Mouse (Mus musculus): ENCODE measurements around the gene Nt5c2. TPM values are rescaled to one million over a fixed set of nuclear protein-coding genes. Genes with fewer than 3 reads are reported as not detected.

Gene Nt5c2
- polyA plus RNA-seq, 1 experiment from 2014 or later: 67.1 TPM

- H3K4me2 ChIP-seq: peak overlapping the region; percentile 53
- H3K4me3 ChIP-seq: no peak overlapping the region
- peak overlapping the region; percentile 92 for H3K27ac ChIP-seq
- no peaks in the 10 kb centered on the region for H3K9me3 ChIP-seq (replicated peaks)
- peaks cover 68% of the 10 kb centered on the region for H3K4me1 ChIP-seq
- H3K27me3 ChIP-seq (replicated peaks): no peaks in the 10 kb centered on the region
- peak overlapping the region; percentile 45; the same call in 1 of the 2 replicates for H3K9ac ChIP-seq
- H3K36me3 ChIP-seq: no peaks in the 10 kb centered on the region
- 71% methylated on average over 14 of the region's 14 CpGs for WGBS (ENCODE audit: insufficient replicate concordance)
- peak; percentile 65 for ATAC-seq
These were observed 166.3 kb downstream of the Nt5c2 start for GRCm38 (mm10) chr19:46848381-46849268.

- peak; percentile 31 for ATAC-seq
- H3K27me3 ChIP-seq (replicated peaks): no peaks in the 10 kb centered on the region
- WGBS (ENCODE audit: insufficient replicate concordance): 32% methylated on average over 5 of the region's 5 CpGs
- peak overlapping the region; percentile 37 for H3K4me2 ChIP-seq
- H3K4me3 ChIP-seq: no peak overlapping the region
- H3K9me3 ChIP-seq (replicated peaks): no peaks in the 10 kb centered on the region
- H3K9ac ChIP-seq: peak overlapping the region; percentile 47
- peaks cover 74% of the 10 kb centered on the region for H3K4me1 ChIP-seq
- H3K27ac ChIP-seq: peak overlapping the region; percentile 92
- H3K36me3 ChIP-seq: no peaks in the 10 kb centered on the region
These were observed 168.5 kb downstream of the Nt5c2 start for GRCm38 (mm10) chr19:46846459-46846858.

DNA sequence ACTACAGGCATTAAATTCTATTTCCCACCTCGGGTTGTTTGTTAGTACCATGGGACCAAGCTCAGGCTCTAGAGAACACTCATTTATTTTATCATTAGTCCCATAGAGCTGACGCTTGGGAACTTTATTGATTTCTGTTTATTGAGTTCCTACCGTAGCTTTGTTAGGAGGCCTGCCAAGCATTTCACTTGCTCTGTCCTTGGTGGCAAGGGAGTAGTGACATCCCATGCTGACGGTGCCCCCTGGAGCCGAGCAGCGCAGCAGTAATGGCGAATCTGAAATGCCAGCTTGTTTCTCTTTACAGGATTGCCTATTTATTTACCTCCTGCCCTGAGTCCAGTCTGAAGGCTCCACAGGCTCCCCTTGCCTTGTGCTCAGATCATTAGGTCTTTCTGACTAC, 168.9 kb downstream of the Nt5c2 start:
- H3K4me3 ChIP-seq: no peak overlapping the region
- peak overlapping the region; percentile 37; the same call in 1 of the 2 replicates for H3K4me2 ChIP-seq
- no peak for ATAC-seq
- H3K9ac ChIP-seq: 0 out of 2 replicates have a peak overlapping the region, but pooled peaks have one; percentile 47
- peak overlapping the region; percentile 92 for H3K27ac ChIP-seq
- H3K4me1 ChIP-seq: peaks cover 72% of the 10 kb centered on the region
- H3K27me3 ChIP-seq (replicated peaks): no peaks in the 10 kb centered on the region
- no peaks in the 10 kb centered on the region for H3K9me3 ChIP-seq (replicated peaks)
- WGBS (ENCODE audit: insufficient replicate concordance): 82% methylated on average over 7 of the region's 7 CpGs
- no peaks in the 10 kb centered on the region for H3K36me3 ChIP-seq

- H3K27ac ChIP-seq: no peak overlapping the region
- H3K27me3 ChIP-seq (replicated peaks): 0 out of 2 replicates have a peak, but pooled peaks cover 13% of the 10 kb centered on the region
- H3K4me2 ChIP-seq: no peak overlapping the region
- H3K4me3 ChIP-seq: no peak overlapping the region
- H3K9ac ChIP-seq: no peak overlapping the region
- no peaks in the 10 kb centered on the region for H3K36me3 ChIP-seq
- peaks cover 46% of the 10 kb centered on the region for H3K4me1 ChIP-seq
- H3K9me3 ChIP-seq (replicated peaks): no peaks in the 10 kb centered on the region
- no peak for ATAC-seq
- 67% methylated on average over 2 of the region's 2 CpGs for WGBS (ENCODE audit: insufficient replicate concordance)
These were observed 171.9 kb downstream of the Nt5c2 start for GRCm38 (mm10) chr19:46843030-46843429.

- no peak for ATAC-seq
- no peak overlapping the region for H3K9ac ChIP-seq
- peaks cover 26% of the 10 kb centered on the region for H3K4me1 ChIP-seq
- no peaks in the 10 kb centered on the region for H3K36me3 ChIP-seq
- no peaks in the 10 kb centered on the region for H3K9me3 ChIP-seq (replicated peaks)
- WGBS (ENCODE audit: insufficient replicate concordance): 77% methylated on average over 4 of the region's 4 CpGs
- H3K4me3 ChIP-seq: no peak overlapping the region
- no peak overlapping the region for H3K27ac ChIP-seq
- H3K27me3 ChIP-seq (replicated peaks): 0 out of 2 replicates have a peak, but pooled peaks cover 16% of the 10 kb centered on the region
- no peak overlapping the region for H3K4me2 ChIP-seq
These were observed 173.9 kb downstream of the Nt5c2 start for GRCm38 (mm10) chr19:46841016-46841415.

DNA sequence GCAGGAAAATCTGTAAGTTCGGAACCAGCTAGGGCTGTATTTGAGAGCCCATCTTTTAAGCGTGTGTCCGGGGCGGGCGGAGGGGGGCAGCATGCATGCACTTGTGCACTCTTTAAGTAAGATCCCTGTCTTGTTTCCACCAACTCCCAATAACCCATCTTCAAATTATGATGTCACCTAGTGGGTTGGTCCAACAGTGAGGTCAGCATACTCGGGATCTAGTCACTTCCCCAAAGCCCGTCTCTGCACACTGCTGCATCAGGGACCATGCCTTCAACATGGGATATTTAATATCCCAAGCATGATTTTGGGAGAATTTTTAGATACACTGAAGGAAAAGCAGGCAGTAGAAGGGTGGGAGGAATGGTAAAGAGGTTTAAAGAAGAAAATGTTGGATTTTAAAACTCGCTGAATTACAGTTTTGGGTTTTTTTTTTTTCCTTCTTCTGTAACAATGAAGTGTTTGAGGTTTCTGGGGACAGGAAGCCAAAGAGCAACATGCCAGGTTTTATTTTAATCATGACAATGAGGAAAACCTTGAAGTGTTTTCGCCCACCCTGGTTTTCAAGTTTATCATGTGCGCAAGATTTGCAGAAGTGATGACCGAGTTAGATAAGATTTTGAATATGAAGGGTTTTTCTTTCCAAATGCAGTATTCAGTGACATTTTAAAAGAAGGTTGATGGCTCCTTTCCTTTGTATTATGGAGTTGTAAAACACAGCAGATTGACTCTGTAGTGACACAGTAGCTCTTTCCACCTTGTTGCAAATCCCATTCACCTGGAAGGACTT, 177.5 kb downstream of the Nt5c2 start:
- Histone ChIP-seq H3K4me2 (no peak overlapping the region), H3K27ac (no peak overlapping the region), H3K9ac (no peak overlapping the region), H3K9me3 (replicated peaks) (no peaks in the 10 kb centered on the region), H3K36me3 (no peaks in the 10 kb centered on the region), H3K27me3 (replicated peaks) (peaks cover 18% of the 10 kb centered on the region; the same call in 1 of the 2 replicates), H3K4me1 (peaks cover 7% of the 10 kb centered on the region; the same call in 1 of the 2 replicates), H3K4me3 (no peak overlapping the region)
- no peak for ATAC-seq
- WGBS (ENCODE audit: insufficient replicate concordance): 67% methylated on average over 11 of the region's 11 CpGs

DNA sequence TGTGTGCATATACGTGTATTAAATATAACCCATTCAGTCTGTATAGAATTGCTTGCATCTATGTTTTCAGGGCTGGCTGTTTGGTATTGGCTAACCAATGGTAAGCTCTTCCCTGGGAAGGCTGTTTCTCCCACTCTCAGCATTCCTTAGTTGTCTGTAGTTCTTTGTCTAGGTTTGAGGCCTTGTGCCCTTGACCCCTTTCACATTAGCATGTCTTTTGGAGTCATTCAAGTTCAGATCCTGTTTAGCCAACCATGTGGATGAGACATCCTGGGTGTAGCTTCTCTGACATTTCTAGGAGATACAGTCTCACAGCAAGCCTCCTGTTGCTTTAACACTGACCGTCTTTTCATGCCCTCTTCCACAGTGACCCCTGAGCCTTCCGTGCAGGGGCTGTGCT, 178.9 kb downstream of the Nt5c2 start:
- no peak overlapping the region for H3K27ac ChIP-seq
- 81% methylated on average over 3 of the region's 3 CpGs for WGBS (ENCODE audit: insufficient replicate concordance)
- ATAC-seq: no peak
- no peak overlapping the region for H3K4me3 ChIP-seq
- H3K27me3 ChIP-seq (replicated peaks): peaks cover 20% of the 10 kb centered on the region; the same call in 1 of the 2 replicates
- no peaks in the 10 kb centered on the region for H3K9me3 ChIP-seq (replicated peaks)
- H3K4me1 ChIP-seq: peaks cover 7% of the 10 kb centered on the region; the same call in 1 of the 2 replicates
- no peak overlapping the region for H3K4me2 ChIP-seq
- H3K36me3 ChIP-seq: no peaks in the 10 kb centered on the region
- H3K9ac ChIP-seq: no peak overlapping the region

DNA sequence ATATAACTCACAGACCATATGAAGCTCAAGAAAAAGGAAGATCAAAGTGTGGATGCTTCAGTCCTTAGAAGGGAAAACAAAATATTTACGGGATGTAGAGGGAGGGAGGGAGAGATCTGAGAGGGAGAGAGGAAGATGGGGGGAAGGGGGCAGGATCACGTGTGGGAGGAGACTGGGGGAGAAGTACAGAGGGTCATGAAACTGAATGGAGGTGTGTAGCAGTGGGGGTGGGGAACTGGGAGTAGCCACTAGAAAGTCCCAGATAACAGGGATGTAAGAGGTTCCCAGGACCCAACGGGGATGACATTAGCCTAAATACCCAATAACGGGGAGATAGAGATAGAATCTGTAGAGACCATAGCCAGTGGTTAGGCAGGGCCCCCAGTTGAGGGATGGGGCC, 179.6 kb downstream of the Nt5c2 start:
- Histone ChIP-seq H3K36me3 (no peaks in the 10 kb centered on the region), H3K27ac (no peak overlapping the region), H3K27me3 (replicated peaks) (peaks cover 20% of the 10 kb centered on the region; the same call in 1 of the 2 replicates), H3K4me2 (no peak overlapping the region), H3K4me1 (peaks cover 7% of the 10 kb centered on the region; the same call in 1 of the 2 replicates), H3K9ac (no peak overlapping the region), H3K4me3 (no peak overlapping the region), H3K9me3 (replicated peaks) (no peaks in the 10 kb centered on the region)
- no peak for ATAC-seq
- WGBS (ENCODE audit: insufficient replicate concordance): 56% methylated on average over 4 of the region's 4 CpGs

DNA sequence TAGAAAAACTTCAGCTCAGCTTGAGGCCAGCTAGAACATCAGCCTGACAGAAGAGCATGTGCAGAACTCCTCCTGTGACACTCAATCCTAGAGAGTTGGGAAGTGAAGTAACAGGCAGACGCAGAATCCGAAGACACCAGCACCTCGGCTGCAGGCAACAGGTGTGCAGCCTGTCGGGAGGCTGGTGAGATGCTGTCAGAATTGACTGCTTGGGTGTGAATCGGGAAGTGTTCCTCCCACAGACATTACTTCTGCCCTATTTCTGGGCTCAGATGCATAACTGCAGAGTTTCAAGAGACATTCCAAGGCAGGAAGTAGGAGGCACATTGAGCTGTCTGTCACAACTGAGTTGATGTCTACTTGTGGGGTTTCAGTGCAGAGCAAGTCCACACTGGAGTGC, 180.7 kb downstream of the Nt5c2 start:
- no peaks in the 10 kb centered on the region for H3K9me3 ChIP-seq (replicated peaks)
- peaks cover 7% of the 10 kb centered on the region; the same call in 1 of the 2 replicates for H3K4me1 ChIP-seq
- no peaks in the 10 kb centered on the region for H3K36me3 ChIP-seq
- no peak for ATAC-seq
- no peak overlapping the region for H3K9ac ChIP-seq
- no peak overlapping the region for H3K4me3 ChIP-seq
- H3K27me3 ChIP-seq (replicated peaks): peaks cover 17% of the 10 kb centered on the region; the same call in 1 of the 2 replicates
- H3K27ac ChIP-seq: no peak overlapping the region
- WGBS (ENCODE audit: insufficient replicate concordance): 86% methylated on average over 5 of the region's 5 CpGs
- no peak overlapping the region for H3K4me2 ChIP-seq

All from liver, embryonic 12.5 days (tissue).